Mouse (Mus musculus): ENCODE measurements around the gene Bicc1.
A peak's percentile ranks its signal among the peaks of the same experiment; 100 is the strongest.
"Not testable (repeated sequence)": the region's sequence is repeated elsewhere in the genome, so short reads cannot be mapped to it uniquely, and the experiment has no call there.

Bicc1 gene

GRCm38 (mm10) chr10:70996051-70996450 lies 163.4 kb downstream of the Bicc1 start:
- no peak for DNase-seq (ENCODE audit: low spot score)

- DNase-seq (ENCODE audit: low spot score), result no peak
Measured at GRCm38 (mm10) chr10:70994135-70994497, 165.4 kb downstream of the Bicc1 start.

DNA sequence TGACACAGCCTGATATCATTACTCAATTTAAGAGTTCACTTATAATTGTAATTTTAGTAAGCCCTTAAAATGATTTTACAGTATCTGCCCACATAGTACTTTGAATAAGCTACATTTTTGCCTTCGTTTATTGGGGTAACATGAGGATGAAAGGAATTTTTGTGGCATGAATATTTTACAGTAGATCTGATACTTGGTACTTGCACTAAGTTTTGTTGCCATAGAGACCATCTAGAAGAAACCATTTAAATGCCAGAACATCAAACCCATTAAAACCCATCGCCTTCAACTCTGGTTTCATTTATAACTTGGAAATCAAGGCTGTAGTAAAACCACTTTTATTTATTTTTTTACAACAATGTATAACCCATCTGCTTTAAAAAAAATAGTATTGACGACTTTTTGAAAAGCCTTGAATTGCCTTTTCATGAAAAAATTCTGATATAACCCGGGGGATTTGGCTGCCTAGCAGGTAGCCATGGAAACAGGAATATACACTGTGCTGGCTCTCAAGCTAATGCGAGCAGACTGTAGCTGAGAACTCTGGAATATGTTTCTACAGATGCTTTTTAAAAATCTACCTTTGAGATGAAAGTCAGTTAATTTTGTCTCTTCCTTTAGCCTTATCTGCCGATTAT lies 165.9 kb downstream of the Bicc1 start:
- no peak for DNase-seq (ENCODE audit: low spot score)

- no peak for DNase-seq (ENCODE audit: low spot score)
Measured at GRCm38 (mm10) chr10:70987396-70987795, 172.1 kb downstream of the Bicc1 start.

GRCm38 (mm10) chr10:70983036-70983670 lies 176.3 kb downstream of the Bicc1 start:
- DNase-seq (ENCODE audit: low spot score), result no peak

DNA sequence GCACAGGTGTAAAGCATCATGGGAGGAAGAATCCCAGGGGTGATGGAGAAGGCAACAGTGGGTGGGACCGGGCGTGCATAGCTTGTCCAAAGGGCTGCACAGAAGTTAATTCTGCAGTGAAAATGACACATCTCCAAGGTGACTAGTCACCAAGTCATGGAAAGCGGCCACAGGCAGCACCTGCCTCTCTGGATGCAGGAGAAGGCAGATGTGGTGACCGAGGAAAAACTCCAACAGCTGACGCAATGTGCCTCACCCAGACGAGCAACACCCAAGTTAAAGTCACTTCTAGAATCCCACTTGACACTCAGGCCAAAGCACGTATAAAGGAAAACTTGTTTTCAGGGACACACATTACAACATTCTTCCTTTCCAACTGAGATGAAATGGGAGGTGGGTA lies 177.3 kb downstream of the Bicc1 start:
- DNase-seq (ENCODE audit: low spot score), result no peak

DNA sequence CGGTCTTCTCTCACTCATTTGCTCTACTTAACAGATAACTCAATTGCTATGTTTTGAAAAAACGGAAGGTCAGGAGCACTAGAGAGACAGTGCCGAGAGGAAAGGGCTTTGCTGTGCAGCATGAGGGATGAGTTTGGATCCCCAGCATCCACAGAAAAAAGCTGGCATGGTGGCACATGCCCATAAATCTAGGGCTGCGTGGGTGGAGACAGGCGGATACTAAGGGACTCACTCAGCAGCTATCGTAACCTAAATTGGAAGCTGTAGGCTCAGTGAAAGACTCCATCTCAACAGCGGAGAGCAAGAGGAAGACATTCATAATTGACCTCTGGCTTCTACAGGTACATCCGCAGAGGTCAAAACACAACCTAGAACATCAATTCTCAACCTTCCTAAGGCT lies 179.8 kb downstream of the Bicc1 start:
- DNase-seq (ENCODE audit: low spot score), result no peak

GRCm38 (mm10) chr10:70977141-70977540 lies 182.4 kb downstream of the Bicc1 start:
- no peak for DNase-seq (ENCODE audit: low spot score)

- no peak for DNase-seq (ENCODE audit: low spot score)
Measured at GRCm38 (mm10) chr10:70976633-70977032, 182.9 kb downstream of the Bicc1 start.

DNA sequence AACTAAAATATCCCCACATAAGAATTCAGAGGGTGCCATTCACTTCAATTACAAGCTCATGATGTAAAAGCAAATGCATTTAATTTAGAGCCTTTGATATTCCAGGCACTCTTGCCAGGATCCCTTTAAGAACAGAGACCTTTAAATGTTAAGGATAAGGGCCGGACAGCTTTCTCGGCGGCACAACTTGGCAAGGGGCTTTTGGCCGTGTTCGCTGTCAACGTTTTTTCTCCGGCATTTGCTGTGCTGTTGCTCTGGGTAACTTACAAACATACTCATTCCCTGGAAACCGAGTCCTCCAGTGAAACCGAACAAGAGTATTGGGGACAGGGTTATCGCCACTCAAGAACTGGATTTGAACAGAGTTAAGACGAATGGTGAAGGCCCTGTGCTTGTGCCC lies 188.3 kb downstream of the Bicc1 start:
- DNase-seq (ENCODE audit: low spot score), result no peak

- DNase-seq (ENCODE audit: low spot score), result no peak
Measured at GRCm38 (mm10) chr10:70968848-70969683, 190.4 kb downstream of the Bicc1 start.

GRCm38 (mm10) chr10:70966642-70967345 lies 192.7 kb downstream of the Bicc1 start:
- peak; percentile 68 for DNase-seq (ENCODE audit: low spot score)

- DNase-seq (ENCODE audit: low spot score), result no peak
Measured at GRCm38 (mm10) chr10:70964706-70965105, 194.8 kb downstream of the Bicc1 start.

- no peak for DNase-seq (ENCODE audit: low spot score)
Measured at GRCm38 (mm10) chr10:70963599-70964193, 195.8 kb downstream of the Bicc1 start.

DNA sequence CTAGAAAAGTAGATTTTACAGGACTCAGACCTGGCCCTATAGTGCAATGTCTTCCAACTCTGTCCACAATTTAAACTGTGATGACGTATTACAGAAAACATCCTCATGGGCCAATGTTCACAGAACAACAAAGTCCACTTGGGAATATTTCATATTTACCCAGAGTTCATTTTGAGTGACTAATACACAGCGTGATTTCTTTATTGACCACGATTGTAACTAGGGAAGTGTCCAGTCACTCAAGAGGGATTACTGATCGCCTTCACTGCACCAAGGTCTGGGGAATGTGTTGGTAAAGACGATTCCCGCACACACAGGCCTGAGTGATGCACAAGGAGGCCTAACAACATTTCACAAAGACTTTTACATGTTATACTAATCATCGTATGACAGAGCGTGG lies 197.9 kb downstream of the Bicc1 start:
- no peak for DNase-seq (ENCODE audit: low spot score)

DNA sequence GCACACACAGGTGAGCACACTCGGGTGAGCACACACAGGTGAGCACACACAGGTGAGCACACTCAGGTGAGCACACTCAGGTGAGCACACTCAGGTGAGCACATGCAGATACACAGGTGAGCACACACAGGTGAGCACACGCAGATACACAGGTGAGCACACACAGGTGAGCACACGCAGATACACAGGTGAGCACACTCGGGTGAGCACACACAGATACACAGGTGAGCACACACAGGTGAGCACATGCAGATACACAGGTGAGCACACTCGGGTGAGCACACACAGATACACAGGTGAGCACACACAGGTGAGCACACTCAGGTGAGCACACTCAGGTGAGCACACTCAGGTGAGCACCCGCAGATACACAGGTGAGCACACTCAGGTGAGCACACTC lies 199.1 kb downstream of the Bicc1 start:
- not testable (repeated sequence) for DNase-seq (ENCODE audit: low spot score)

GRCm38 (mm10) chr10:70952770-70953147 lies 206.7 kb downstream of the Bicc1 start:
- DNase-seq (ENCODE audit: low spot score), result no peak

GRCm38 (mm10) chr10:70952056-70952769 lies 207.3 kb downstream of the Bicc1 start:
- DNase-seq (ENCODE audit: low spot score), result no peak

- no peak for DNase-seq (ENCODE audit: low spot score)
Measured at GRCm38 (mm10) chr10:70950105-70950424, 209.4 kb downstream of the Bicc1 start.

GRCm38 (mm10) chr10:70949254-70950104 lies 210.0 kb downstream of the Bicc1 start:
- peak; percentile 20 for DNase-seq (ENCODE audit: low spot score)

DNA sequence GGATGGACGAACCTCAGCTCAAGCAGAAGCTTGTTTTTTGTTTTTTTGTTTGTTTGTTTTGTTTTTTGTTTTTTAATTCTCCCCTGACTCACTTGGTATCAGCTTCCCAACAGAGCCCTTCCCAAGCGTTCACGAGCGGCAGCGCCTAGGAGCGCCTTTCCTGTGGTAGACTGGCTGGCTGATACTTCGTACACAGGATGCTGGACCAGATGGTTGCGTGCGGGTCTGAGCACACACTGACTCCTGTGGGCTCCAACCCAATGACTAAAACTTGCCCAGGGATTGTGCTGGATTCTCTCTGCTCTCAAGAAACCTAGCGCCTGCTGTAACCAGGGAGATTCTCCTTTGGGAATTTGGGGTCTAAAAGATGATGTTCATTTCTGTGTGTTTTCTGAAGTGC lies 211.2 kb downstream of the Bicc1 start:
- no peak for DNase-seq (ENCODE audit: low spot score)
